Mouse (Mus musculus) liver, embryonic 14.5 days (tissue): ENCODE measurements around the gene Gm20521.

ENCODE experiments used
- CTCF ChIP-seq: IDR thresholded peaks from 2 replicates; pipeline ENCODE4 v1.5.1; 2016; ENCODE audit warnings: antibody characterized with exemption, low read depth, control low read depth
- EP300 ChIP-seq: IDR thresholded peaks from 2 replicates; pipeline ENCODE4 v1.6.1; 2016; ENCODE audit warnings: antibody characterized with exemption, low read depth

DNA sequence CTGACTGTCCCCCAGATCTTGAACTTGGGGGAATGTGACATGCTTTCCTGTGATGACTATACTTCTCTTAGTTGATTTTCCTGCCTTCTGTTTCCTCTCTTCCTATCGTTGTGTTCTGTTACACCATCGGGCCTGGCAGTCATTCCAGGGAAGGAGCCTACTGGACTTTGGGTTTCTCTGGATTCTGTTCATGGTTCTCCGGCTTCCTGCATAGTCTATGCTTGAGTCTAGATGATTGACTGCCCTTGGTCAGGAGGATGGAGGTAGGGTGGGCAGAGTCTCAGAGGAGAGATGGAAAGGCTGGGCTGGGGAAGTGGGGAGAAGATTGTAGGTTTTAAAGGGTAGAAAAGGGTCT is 56.9 kb downstream of the Gm20521 start:
- TF ChIP-seq CTCF (no peak), EP300 (no peak)
